Mouse (Mus musculus): ENCODE measurements around the gene Gata5. TPM values are rescaled to one million over a fixed set of nuclear protein-coding genes. Genes with fewer than 3 reads are reported as not detected.

The Gata5 gene
- polyA plus RNA-seq, 1 experiment from 2014 or later: not detected

Other genes with a start within 250 kb of the Gata5 start
- 2.6 and 2.7 TPM in 2 replicates for gene Hrh3, start 230.2 kb downstream of the Gata5 start, polyA plus RNA-seq (2014; fragmentation: Nextera tagmentation; extraction: Ambion mirVana)
- 42.1 and 42.2 TPM in 2 replicates for gene Osbpl2, start 215.4 kb downstream of the Gata5 start, polyA plus RNA-seq (2014; fragmentation: Nextera tagmentation; extraction: Ambion mirVana)
- gene Adrm1, start 163.2 kb downstream of the Gata5 start, polyA plus RNA-seq (2014; fragmentation: Nextera tagmentation; extraction: Ambion mirVana): 174 and 183 TPM in 2 replicates
- 3.3 and 4.4 TPM in 2 replicates for gene Lama5, start 108.8 kb downstream of the Gata5 start, polyA plus RNA-seq (2014; fragmentation: Nextera tagmentation; extraction: Ambion mirVana)
- gene Rps21, start 77.3 kb downstream of the Gata5 start, polyA plus RNA-seq (2014; fragmentation: Nextera tagmentation; extraction: Ambion mirVana): 432 and 442 TPM in 2 replicates
- gene Cables2, start 61.2 kb downstream of the Gata5 start, polyA plus RNA-seq (2014; fragmentation: Nextera tagmentation; extraction: Ambion mirVana): 14.0 and 16.8 TPM in 2 replicates
- 0.08 TPM in 1 of 2 replicates, not detected in the other for gene Rbbp8nl, start 44.8 kb downstream of the Gata5 start, polyA plus RNA-seq (2014; fragmentation: Nextera tagmentation; extraction: Ambion mirVana)
- gene Slco4a1, start 121.5 kb upstream of the Gata5 start, polyA plus RNA-seq (2014; fragmentation: Nextera tagmentation; extraction: Ambion mirVana): 3.3 and 3.9 TPM in 2 replicates
- 0.15 and 0.31 TPM in 2 replicates for gene Ntsr1, start 165.3 kb upstream of the Gata5 start, polyA plus RNA-seq (2014; fragmentation: Nextera tagmentation; extraction: Ambion mirVana)
- gene Mrgbp, start 246.6 kb upstream of the Gata5 start, polyA plus RNA-seq (2014; fragmentation: Nextera tagmentation; extraction: Ambion mirVana): 43.3 and 43.6 TPM in 2 replicates